Mouse (Mus musculus) MEL (cell line): ENCODE results near the gene Vipr2. TPM values are rescaled to one million over a fixed set of nuclear protein-coding genes. Genes with fewer than 3 reads are reported as not detected.

ENCODE experiments used
- DNase-seq: peaks from one replicate; pipeline ENCODE4 v3.0.0; 2011; ENCODE audit warnings: low read depth, low spot score
- H3K27ac ChIP-seq: 2 replicates; pipeline ENCODE4 v1.5.1; 2012; ENCODE audit warnings: low read depth, mild to moderate bottlenecking, control low read depth, low read length, moderate library complexity; ENCODE audit not compliant: control insufficient read depth
- H3K27me3 ChIP-seq, 2 experiments: fragments of 150-350 bp in 1 of 2; sonication (generic) in 1 of 2; 2 replicates each; pipeline ENCODE4 v1.6.1; 2012; ENCODE audit warnings: low read length in 2 of 2, mild to moderate bottlenecking in 2 of 2, improper control_type of control experiment in 1 of 2, moderate library complexity in 1 of 2; ENCODE audit not compliant: insufficient read depth in 2 of 2, control insufficient read depth in 1 of 2
- H3K36me3 ChIP-seq, 2 experiments: 2 replicates each; pipeline ENCODE4 v1.6.1; 2012 to 2014; ENCODE audit warnings: low read length in 2 of 2, improper control_type of control experiment in 1 of 2, inconsistent platforms in 1 of 2, mild to moderate bottlenecking in 1 of 2; ENCODE audit not compliant: insufficient read depth in 2 of 2, control insufficient read depth in 1 of 2
- H3K4me1 ChIP-seq, 2 experiments: fragments of 150-350 bp in 1 of 2; sonication (generic) in 1 of 2; 2 replicates each; pipeline ENCODE4 v1.6.1; 2012; ENCODE audit warnings: low read length in 2 of 2, improper control_type of control experiment in 1 of 2, mild to moderate bottlenecking in 1 of 2; ENCODE audit not compliant: insufficient read depth in 2 of 2, control insufficient read depth in 1 of 2
- H3K4me3 ChIP-seq, 2 experiments: fragments of 150-350 bp in 1 of 2; sonication (generic) in 1 of 2; 2 replicates each; pipeline ENCODE4 v1.5.1; 2012; ENCODE audit warnings: low read depth in 2 of 2, low read length in 2 of 2, mild to moderate bottlenecking in 2 of 2, moderate library complexity in 2 of 2, control low read depth in 1 of 2, improper control_type of control experiment in 1 of 2; ENCODE audit not compliant: control insufficient read depth in 1 of 2, insufficient read depth in 1 of 2
- H3K79me2 ChIP-seq: 2 replicates; pipeline ENCODE4 v1.6.1; 2012; ENCODE audit warnings: mild to moderate bottlenecking, low read length, moderate library complexity; ENCODE audit not compliant: control insufficient read depth, poor library complexity, insufficient read depth
- H3K9ac ChIP-seq: 2 replicates; pipeline ENCODE4 v1.6.1; 2012; ENCODE audit warnings: low read depth, mild to moderate bottlenecking, control low read depth, low read length, moderate library complexity; ENCODE audit not compliant: control insufficient read depth, poor library complexity, severe bottlenecking
- H3K9me3 ChIP-seq: fragments of 150-350 bp; sonication (generic); replicated peaks from 2 replicates; pipeline ENCODE4 v1.6.1; 2012; ENCODE audit warnings: mild to moderate bottlenecking, low read length, improper control_type of control experiment, moderate library complexity; ENCODE audit not compliant: insufficient read depth
- CHD1 ChIP-seq: IDR thresholded peaks from 2 replicates; pipeline ENCODE4 v1.6.1; 2012; ENCODE audit warnings: low read depth, mild to moderate bottlenecking, inconsistent platforms, low read length, improper control_type of control experiment
- CTCF ChIP-seq, 3 experiments: IDR thresholded peaks in 2 of 3; conservative IDR thresholded peaks in 1 of 3; 2 replicates each; pipeline ENCODE4 v1.5.1; 2011 to 2012; ENCODE audit warnings: low read length in 3 of 3, low read depth in 2 of 3, mild to moderate bottlenecking in 2 of 3, improper control_type of control experiment in 1 of 3, inconsistent platforms in 1 of 3, mixed read lengths in 1 of 3, moderate library complexity in 1 of 3; ENCODE audit not compliant: control insufficient read depth in 1 of 3, insufficient read depth in 1 of 3, poor library complexity in 1 of 3, severe bottlenecking in 1 of 3
- ELF1 ChIP-seq: IDR thresholded peaks from 2 replicates; pipeline ENCODE4 v1.6.1; 2014; ENCODE audit warnings: low read depth, mild to moderate bottlenecking, inconsistent platforms, low read length, improper control_type of control experiment, moderate library complexity
- EP300 ChIP-seq, 2 experiments: IDR thresholded peaks; 2 replicates each; pipeline ENCODE4 v1.6.1; 2011; ENCODE audit warnings: improper control_type of control experiment in 2 of 2, low read length in 2 of 2, low read depth in 1 of 2, mild to moderate bottlenecking in 1 of 2
- ETS1 ChIP-seq: IDR thresholded peaks from 2 replicates; pipeline ENCODE4 v1.6.1; 2012; ENCODE audit warnings: low read depth, mild to moderate bottlenecking, inconsistent platforms, low read length, improper control_type of control experiment, moderate library complexity
- GABPA ChIP-seq: IDR thresholded peaks from 2 replicates; pipeline ENCODE4 v1.6.1; 2012; ENCODE audit warnings: low read depth, mild to moderate bottlenecking, inconsistent platforms, low read length, improper control_type of control experiment, moderate library complexity
- GATA1 ChIP-seq: IDR thresholded peaks from 2 replicates; pipeline ENCODE4 v1.6.1; 2011; ENCODE audit warnings: low read depth, low read length, improper control_type of control experiment
- JUND ChIP-seq: IDR thresholded peaks from 2 replicates; pipeline ENCODE4 v1.6.1; 2011; ENCODE audit warnings: low read depth, mild to moderate bottlenecking, improper control_type of control experiment, low read length
- MAFK ChIP-seq: IDR thresholded peaks from 2 replicates; pipeline ENCODE4 v1.6.1; 2011; ENCODE audit warnings: low read depth, mild to moderate bottlenecking, low read length, improper control_type of control experiment, borderline replicate concordance
- MAX ChIP-seq: IDR thresholded peaks from 2 replicates; pipeline ENCODE4 v1.6.1; 2011; ENCODE audit warnings: low read length, improper control_type of control experiment
- MAZ ChIP-seq: IDR thresholded peaks from 2 replicates; pipeline ENCODE4 v1.6.1; 2012; ENCODE audit warnings: low read depth, mild to moderate bottlenecking, inconsistent platforms, low read length, improper control_type of control experiment
- MXI1 ChIP-seq: IDR thresholded peaks from 2 replicates; pipeline ENCODE4 v1.6.1; 2011; ENCODE audit warnings: mild to moderate bottlenecking, low read depth, low read length, improper control_type of control experiment
- MYC ChIP-seq: IDR thresholded peaks from 2 replicates; pipeline ENCODE4 v1.6.1; 2011; ENCODE audit warnings: low read depth, mild to moderate bottlenecking, low read length, improper control_type of control experiment, moderate library complexity
- NELFE ChIP-seq: IDR thresholded peaks from 2 replicates; pipeline ENCODE4 v1.6.1; 2011; ENCODE audit warnings: low read depth, low read length, improper control_type of control experiment
- POLR2AphosphoS5 ChIP-seq: IDR thresholded peaks from 2 replicates; pipeline ENCODE4 v1.6.1; 2012; ENCODE audit warnings: low read depth, borderline replicate concordance, mild to moderate bottlenecking, inconsistent platforms, low read length, moderate library complexity, mixed read lengths
- RAD21 ChIP-seq: IDR thresholded peaks from 2 replicates; pipeline ENCODE4 v1.6.1; 2011; ENCODE audit warnings: mild to moderate bottlenecking, low read depth, low read length, improper control_type of control experiment
- RCOR1 ChIP-seq: IDR thresholded peaks from 2 replicates; pipeline ENCODE4 v1.6.1; 2012; ENCODE audit warnings: low read depth, mild to moderate bottlenecking, inconsistent platforms, low read length, improper control_type of control experiment
- SMC3 ChIP-seq: IDR thresholded peaks from 2 replicates; pipeline ENCODE4 v1.6.1; 2011; ENCODE audit warnings: low read depth, low read length, improper control_type of control experiment
- TCF12 ChIP-seq: IDR thresholded peaks from 2 replicates; pipeline ENCODE4 v1.6.1; 2014; ENCODE audit warnings: low read depth, mild to moderate bottlenecking, inconsistent platforms, low read length, improper control_type of control experiment, moderate library complexity
- UBTF ChIP-seq: IDR thresholded peaks from 2 replicates; pipeline ENCODE4 v1.6.1; 2012; ENCODE audit warnings: low read depth, mild to moderate bottlenecking, inconsistent platforms, low read length, improper control_type of control experiment, moderate library complexity, borderline replicate concordance; ENCODE audit not compliant: insufficient read depth
- USF1 ChIP-seq: IDR thresholded peaks from 2 replicates; pipeline ENCODE4 v1.6.1; 2014; ENCODE audit warnings: low read depth, mild to moderate bottlenecking, inconsistent platforms, low read length, improper control_type of control experiment, moderate library complexity
- ZKSCAN1 ChIP-seq: IDR thresholded peaks from 2 replicates; pipeline ENCODE4 v1.6.1; 2012; ENCODE audit warnings: low read depth, mild to moderate bottlenecking, inconsistent platforms, low read length, improper control_type of control experiment, moderate library complexity
- ZMIZ1 ChIP-seq: IDR thresholded peaks from 2 replicates; pipeline ENCODE4 v1.6.1; 2012; ENCODE audit warnings: low read depth, mild to moderate bottlenecking, inconsistent platforms, low read length, improper control_type of control experiment, moderate library complexity
- ZNF384 ChIP-seq: IDR thresholded peaks from 2 replicates; pipeline ENCODE4 v1.6.1; 2012; ENCODE audit warnings: low read depth, mild to moderate bottlenecking, inconsistent platforms, low read length, improper control_type of control experiment
- polyA plus RNA-seq, 2 experiments: library from polyadenylated mRNA; stranded (reverse) in 1 of 2; unstranded in 1 of 2; fragments of >175 nt in 1 of 2; fragments of >200 nt in 1 of 2; gene quantifications; 2 replicates each; pipeline versions ENCODE4 v1.2.1 to v1.2.4; 2012; ENCODE audit warnings: low replicate concordance in 2 of 2, low read depth in 1 of 2; ENCODE audit not compliant: insufficient read length in 2 of 2, insufficient read depth in 1 of 2, missing spikeins in 1 of 2
- total RNA-seq: library from RNA; depleted of rRNA; stranded (reverse); fragments of 300-350 nt; gene quantifications from 2 replicates; pipeline ENCODE4 v1.2.3, GENCODE M21; 2012

Vipr2 gene
- total and polyA plus RNA-seq, 3 experiments = not detected

DNA sequence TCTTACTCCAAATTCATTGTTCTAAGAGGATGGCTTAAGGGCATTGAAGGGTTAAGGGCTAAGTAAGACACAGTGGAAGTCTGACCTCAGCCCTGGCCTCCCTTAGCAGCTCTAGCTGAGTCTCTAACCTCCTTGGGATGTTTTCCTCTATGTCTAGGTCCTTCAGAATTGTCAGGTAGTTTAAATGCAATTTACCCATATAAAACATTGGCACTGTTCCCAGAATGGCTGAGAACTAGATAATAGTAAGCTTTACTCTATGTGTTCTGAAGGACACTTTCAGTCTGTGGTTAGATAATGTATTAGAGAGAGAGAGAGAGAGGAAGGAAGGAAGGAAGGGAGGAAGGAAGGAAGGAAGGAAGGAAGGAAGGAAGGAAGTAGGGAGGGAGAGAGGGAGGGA lies 104.8 kb downstream of the Vipr2 start:
- no peak overlapping the region for H3K4me3 ChIP-seq

GRCm38 (mm10) chr12:116183212-116183935 lies 105.8 kb downstream of the Vipr2 start:
- 0 out of 4 replicates have a peak, but pooled peaks cover 0 to 3% of the 10 kb centered on the region in 2 experiments for H3K4me1 ChIP-seq
- no peak overlapping the region for H3K4me3 ChIP-seq
- no peaks in the 10 kb centered on the region for H3K79me2 ChIP-seq
- no peak overlapping the region for H3K27ac ChIP-seq
- H3K36me3 ChIP-seq = no peaks in the 10 kb centered on the region
- no peak overlapping the region for H3K9ac ChIP-seq
- DNase-seq = no peak
- H3K27me3 ChIP-seq = peaks cover 0 to 5% of the 10 kb centered on the region in 2 experiments; a peak in 2 of 4 replicates
- TF ChIP-seq ELF1 (no peak), UBTF (no peak), RAD21 (no peak), CTCF (IDR thresholded peaks at IDR 0.05 in 2 of 3, conservative IDR thresholded peaks at IDR 0.05 in 1 of 3; ENCODE audit: control insufficient read depth in 1 of 3, insufficient read depth in 1 of 3, low read depth in 2 of 3, low read length in 3 of 3, poor library complexity in 1 of 3, severe bottlenecking in 1 of 3) (no peak), GABPA (no peak), MYC (no peak), MAFK (no peak), ZKSCAN1 (no peak), CHD1 (no peak), MAX (no peak), MXI1 (no peak), JUND (no peak), TCF12 (no peak), POLR2AphosphoS5 (no peak), SMC3 (no peak), ZMIZ1 (no peak), EP300 (IDR thresholded peaks at IDR 0.05; ENCODE audit: low read depth in 1 of 2, low read length in 2 of 2) (no peak)
- H3K9me3 ChIP-seq = no peaks in the 10 kb centered on the region

More for the DNA sequence above, 104.8 kb downstream of the Vipr2 start:
- H3K79me2 ChIP-seq = no peaks in the 10 kb centered on the region
- no peaks in the 10 kb centered on the region for H3K9me3 ChIP-seq
- 0 out of 4 replicates have a peak, but pooled peaks cover 0 to 3% of the 10 kb centered on the region in 2 experiments for H3K4me1 ChIP-seq
- H3K9ac ChIP-seq = no peak overlapping the region
- DNase-seq = peak; percentile 83
- TF ChIP-seq EP300 (IDR thresholded peaks at IDR 0.05; ENCODE audit: low read depth in 1 of 2, low read length in 2 of 2) = peak in 1 of 2 experiments; percentile 40; a peak in 2 of 4 replicates
- TF ChIP-seq ZNF384 = no peak
- TF ChIP-seq MYC = no peak
- TF ChIP-seq MAX = no peak
- no peak for TF ChIP-seq TCF12
- peak; percentile 39; the same call in 1 of the 2 replicates for TF ChIP-seq GATA1
- TF ChIP-seq NELFE = no peak
- TF ChIP-seq MAZ = 0 out of 2 replicates have a peak, but pooled peaks have one; percentile 16
- 0 out of 2 replicates have a peak, but pooled peaks have one; percentile 16 for TF ChIP-seq ETS1
- no peak for TF ChIP-seq USF1
- TF ChIP-seq RCOR1 = 0 out of 2 replicates have a peak, but pooled peaks have one; percentile 14
- peaks cover 0 to 5% of the 10 kb centered on the region in 2 experiments; a peak in 2 of 4 replicates for H3K27me3 ChIP-seq
- no peaks in the 10 kb centered on the region for H3K36me3 ChIP-seq
- no peak overlapping the region for H3K27ac ChIP-seq
